Mouse (Mus musculus) macrophage (primary cell): ENCODE measurements around the gene Atp2a2. TPM values are rescaled to one million over a fixed set of nuclear protein-coding genes. Genes with fewer than 3 reads are reported as not detected.

Source experiments
- H3K27ac ChIP-seq: fragments of 350-480 bp; formaldehyde crosslinking; 2 replicates; pipeline ENCODE4 v1.9.0; 2021
- H3K36me3 ChIP-seq: fragments of 350-480 bp; formaldehyde crosslinking; 2 replicates; pipeline ENCODE4 v1.9.0; 2021; ENCODE audit errors: inconsistent target
- H3K4me3 ChIP-seq: fragments of 350-480 bp; formaldehyde crosslinking; 2 replicates; pipeline ENCODE4 v1.9.0; 2021; ENCODE audit errors: inconsistent target
- H3K79me2 ChIP-seq: fragments of 350-480 bp; formaldehyde crosslinking; 2 replicates; pipeline ENCODE4 v1.9.0; 2021; ENCODE audit errors: inconsistent target
- WGBS: methylation state at CpG from one replicate; pipeline ENCODE4 v1.1.7; 2026; ENCODE audit warnings: inconsistent platforms; ENCODE audit not compliant: missing documents; 5-methylcytosine and 5-hydroxymethylcytosine counted together
- polyA plus RNA-seq: library from polyadenylated mRNA; stranded (reverse); fragments of 250-400 nt; gene quantifications from 3 replicates; pipeline ENCODE4 v1.2.4, GENCODE M21; 2018; ENCODE audit warnings: inconsistent platforms

Atp2a2 gene
- polyA plus RNA-seq, 1 experiment from 2014 or later, result 72.1 TPM

DNA sequence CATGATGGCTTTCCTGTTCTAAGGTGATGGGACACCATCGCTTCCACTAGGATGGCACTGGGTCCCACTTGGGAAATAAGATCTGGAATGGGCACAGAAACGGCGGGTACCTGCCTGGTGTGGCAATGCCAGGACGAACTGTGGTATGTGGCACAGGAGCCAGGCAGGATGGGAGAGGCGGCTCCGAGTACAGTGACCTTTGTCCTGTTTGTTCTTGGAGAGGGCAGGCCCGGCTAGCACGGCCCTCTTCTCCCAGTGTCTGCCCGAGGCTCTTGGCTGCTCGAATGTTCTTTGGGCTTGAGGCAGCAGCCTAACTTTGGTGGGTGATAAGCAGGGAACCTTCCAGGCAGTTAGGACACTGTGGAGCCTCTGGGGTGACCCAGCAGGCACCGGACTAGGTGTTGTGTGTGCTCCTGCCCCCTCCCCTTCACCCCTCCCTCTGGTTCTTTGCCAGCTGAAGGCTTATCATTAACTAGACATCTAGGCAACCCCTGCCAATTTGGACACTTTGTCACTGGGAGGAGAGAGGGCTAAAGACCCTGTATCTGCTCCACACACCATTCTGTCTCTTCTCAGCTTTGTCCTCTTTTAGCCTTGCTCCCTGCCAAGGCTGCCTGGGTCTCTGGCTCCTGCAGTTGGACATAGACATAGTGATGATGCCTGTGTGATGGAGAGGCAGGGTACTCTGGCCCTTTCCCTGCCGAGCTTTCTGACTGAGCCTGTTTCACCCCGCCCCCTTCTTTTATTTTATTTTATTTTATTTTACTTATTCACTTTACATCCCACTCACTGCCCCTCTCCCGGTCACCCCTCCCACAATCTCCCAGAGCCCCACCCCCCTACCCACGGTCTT lies 25.1 kb upstream of the Atp2a2 start:
- Histone ChIP-seq H3K79me2 (no peaks in the 10 kb centered on the region), H3K36me3 (no peaks in the 10 kb centered on the region), H3K27ac (no peak overlapping the region), H3K4me3 (no peak overlapping the region)
- WGBS, result 93% methylated on average over 15 of the region's 15 CpGs

DNA sequence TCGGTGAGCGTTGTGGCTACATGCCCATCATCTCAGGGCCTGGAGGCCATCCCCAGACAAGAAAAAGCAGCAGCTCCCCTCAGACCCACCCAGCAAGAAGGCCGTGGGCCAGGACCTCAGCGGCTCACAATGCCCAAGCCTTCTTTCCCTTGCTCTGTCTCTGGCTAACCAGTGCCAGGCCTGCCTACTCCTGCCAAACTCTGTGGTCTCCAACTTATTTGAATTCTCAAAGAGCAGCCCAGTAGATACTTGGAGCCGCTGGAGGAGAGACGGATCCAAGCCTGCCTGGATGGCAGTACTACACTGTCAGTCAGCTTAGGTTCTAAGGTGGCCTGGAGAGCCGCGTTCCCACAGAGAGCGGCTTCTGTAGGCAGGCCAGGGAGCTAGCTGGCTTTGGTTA lies 24.4 kb upstream of the Atp2a2 start:
- no peak overlapping the region for H3K4me3 ChIP-seq
- H3K27ac ChIP-seq, result no peak overlapping the region
- no peaks in the 10 kb centered on the region for H3K79me2 ChIP-seq
- no peaks in the 10 kb centered on the region for H3K36me3 ChIP-seq
- 92% methylated on average over 9 of the region's 9 CpGs for WGBS

DNA sequence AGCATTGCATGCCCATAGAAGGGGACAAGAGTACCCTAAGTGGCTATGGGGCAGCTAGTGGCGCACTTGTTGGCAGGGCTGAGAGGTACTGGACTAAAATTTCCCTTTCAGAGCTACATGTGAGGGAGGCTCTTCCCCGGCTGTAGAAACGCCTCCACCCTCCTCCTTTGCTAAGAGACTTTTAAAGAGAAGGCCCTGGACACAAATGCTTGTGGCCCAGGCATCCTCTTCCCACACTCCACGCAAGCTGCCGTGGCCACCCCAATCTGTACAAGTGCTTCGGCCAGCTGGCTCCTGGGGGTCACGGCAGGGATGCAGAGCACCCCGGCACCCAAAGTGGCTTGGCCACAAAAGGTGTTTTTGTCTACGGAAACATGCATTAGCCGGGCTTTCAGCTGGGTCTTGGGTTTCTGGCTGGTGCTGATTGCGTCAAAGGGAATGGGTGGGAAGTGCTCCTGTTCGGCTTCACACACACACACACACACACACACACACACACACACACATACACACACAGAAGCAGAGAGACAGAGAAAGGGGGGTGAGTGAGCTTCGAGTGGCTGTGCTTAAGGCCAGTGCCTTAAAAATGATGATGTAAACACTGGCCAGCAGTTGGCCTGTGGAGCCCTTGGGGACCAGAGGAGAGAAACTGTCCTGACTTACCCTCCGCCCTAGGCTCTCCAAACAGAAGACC lies 23.4 kb upstream of the Atp2a2 start:
- no peak overlapping the region for H3K4me3 ChIP-seq
- no peaks in the 10 kb centered on the region for H3K36me3 ChIP-seq
- no peak overlapping the region for H3K27ac ChIP-seq
- WGBS, result 84% methylated on average over 14 of the region's 14 CpGs
- no peaks in the 10 kb centered on the region for H3K79me2 ChIP-seq

DNA sequence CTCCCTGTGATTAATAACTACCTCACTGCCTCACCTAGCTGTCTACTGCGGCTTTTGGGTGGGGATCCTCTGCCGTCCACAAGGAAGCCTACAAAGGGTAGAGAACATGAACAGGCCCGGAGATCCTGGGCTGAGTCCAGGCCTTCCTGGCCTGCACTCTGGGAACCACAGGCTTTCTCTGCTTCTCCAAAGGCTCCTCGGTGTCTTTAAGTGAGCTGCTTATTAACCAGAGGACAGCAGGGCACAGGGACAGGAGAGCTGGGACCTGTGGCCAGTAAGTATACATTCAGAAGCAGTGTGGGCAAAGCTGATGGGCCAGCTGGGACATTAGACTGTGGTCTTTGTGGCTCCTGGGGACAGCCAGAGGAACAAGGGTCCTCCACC lies 22.8 kb upstream of the Atp2a2 start:
- H3K4me3 ChIP-seq, result no peak overlapping the region
- no peaks in the 10 kb centered on the region for H3K36me3 ChIP-seq
- H3K79me2 ChIP-seq, result no peaks in the 10 kb centered on the region
- no peak overlapping the region for H3K27ac ChIP-seq
- WGBS, result 90% methylated on average over 4 of the region's 4 CpGs

DNA sequence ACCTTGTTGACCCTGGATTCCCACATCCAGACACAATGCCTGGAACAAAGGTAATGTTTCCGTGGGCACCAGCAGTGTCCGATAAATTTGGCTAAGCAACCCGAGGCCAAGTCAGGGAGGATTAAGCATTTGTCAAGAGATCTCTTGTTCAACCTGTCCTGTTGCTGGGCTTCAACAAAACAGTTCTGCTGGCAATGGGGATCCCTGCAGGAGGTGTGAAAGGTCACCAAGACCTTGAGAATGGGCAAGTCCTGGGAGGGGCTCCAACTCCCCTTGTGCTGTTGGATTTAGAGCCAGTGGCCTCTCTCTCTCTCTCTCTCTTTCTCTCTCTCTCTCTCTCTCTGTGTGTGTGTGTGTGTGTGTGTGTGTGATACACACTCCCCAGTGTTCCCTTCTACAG lies 22.2 kb upstream of the Atp2a2 start:
- WGBS, result 91% methylated on average over 3 of the region's 3 CpGs

DNA sequence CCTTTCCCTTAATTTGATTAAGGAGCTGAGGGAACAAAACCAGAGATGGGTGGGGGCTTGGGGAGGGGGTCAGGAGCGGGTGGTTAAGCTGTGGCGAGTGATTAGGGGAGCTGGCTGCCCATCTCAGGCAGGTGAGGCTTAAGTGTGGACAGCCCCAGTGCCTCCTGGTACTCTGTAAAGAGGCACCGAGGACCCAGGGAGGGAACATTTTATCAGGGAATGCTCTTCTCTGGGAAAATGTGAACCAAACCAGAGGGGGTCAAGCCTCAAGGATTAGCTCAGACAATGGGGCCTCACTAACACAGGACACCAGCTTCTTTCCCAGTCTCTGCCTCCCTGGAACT lies 19.1 kb upstream of the Atp2a2 start:
- 85% methylated on average over 3 of the region's 3 CpGs for WGBS
- Histone ChIP-seq H3K4me3 (no peak overlapping the region), H3K36me3 (no peaks in the 10 kb centered on the region), H3K79me2 (no peaks in the 10 kb centered on the region), H3K27ac (no peak overlapping the region)

More for the DNA sequence above, 22.2 kb upstream of the Atp2a2 start:
- H3K4me3 ChIP-seq, result no peak overlapping the region
- H3K36me3 ChIP-seq, result no peaks in the 10 kb centered on the region
- no peak overlapping the region for H3K27ac ChIP-seq
- no peaks in the 10 kb centered on the region for H3K79me2 ChIP-seq

DNA sequence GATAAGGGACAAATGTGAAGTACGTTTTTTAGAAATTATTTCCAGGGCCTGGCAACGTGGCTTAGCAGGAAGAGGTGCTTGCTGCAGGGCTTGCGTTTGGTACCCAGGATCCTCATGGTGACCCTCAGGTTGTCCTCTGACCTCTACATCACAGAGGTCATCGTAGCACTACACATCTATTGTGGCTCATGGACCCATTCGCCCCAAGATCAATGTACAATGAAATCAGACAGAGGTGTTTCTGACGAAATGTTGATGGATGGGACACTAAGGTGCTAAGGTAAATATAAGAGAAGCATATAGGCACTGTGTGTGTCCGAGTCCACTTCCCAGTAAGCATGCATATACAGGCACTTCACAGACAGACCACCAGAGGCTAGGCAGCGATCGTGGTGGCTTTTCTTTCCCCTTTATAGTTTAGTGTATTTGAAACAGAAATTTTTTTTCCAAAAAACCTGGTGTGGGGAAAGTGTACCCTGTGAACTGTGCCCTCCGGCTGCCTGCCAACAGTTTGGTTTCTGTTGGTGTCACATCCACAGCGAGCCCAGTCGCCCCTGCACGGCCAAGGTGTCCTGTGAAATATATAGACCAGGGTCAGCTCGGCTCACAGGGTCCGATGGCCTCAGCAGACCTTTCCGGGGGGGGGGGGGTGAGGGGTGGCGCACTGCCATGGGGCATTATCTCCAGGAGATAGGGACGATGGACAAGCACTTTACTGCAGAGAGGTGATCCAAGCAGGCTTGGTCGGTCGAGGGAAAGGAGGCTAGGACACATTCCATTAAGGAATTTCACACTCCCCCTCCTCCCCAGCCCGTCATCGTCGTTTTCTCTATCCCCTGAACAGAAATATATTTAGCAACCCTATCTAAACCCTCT lies 18.5 kb upstream of the Atp2a2 start:
- H3K27ac ChIP-seq, result no peak overlapping the region
- no peak overlapping the region for H3K4me3 ChIP-seq
- no peaks in the 10 kb centered on the region for H3K79me2 ChIP-seq
- 88% methylated on average over 18 of the region's 23 CpGs for WGBS
- no peaks in the 10 kb centered on the region for H3K36me3 ChIP-seq

DNA sequence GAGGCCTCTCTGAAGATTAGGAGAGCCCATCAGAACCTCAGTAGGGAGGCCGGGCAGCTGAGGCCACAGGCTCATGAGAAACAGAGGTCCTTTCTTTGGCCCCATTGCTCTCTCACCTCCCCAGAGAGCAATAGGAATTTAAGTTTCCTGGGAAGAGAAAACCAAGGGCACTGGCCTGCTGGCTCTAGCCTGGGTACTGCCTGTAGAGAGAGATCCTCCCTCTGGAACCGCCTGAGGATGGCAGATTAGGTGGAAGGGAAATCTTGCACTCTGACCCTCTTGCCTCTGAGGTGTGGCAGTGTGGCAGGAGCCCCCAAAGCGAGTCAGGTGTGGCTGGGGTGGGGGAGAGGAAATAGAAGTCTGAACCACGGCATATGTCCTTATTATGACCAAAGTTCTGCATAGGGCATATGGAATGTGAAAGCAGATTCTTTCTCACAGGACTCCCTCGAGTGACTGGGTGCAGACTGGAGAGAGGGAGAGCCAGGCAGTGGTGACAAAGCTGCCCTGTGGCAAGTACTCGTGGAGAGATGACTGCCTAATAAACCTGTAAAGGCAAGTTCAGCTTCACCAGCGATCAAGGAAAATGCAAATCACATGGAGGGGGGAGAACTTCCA lies 17.1 kb upstream of the Atp2a2 start:
- no peak overlapping the region for H3K4me3 ChIP-seq
- no peak overlapping the region for H3K27ac ChIP-seq
- no peaks in the 10 kb centered on the region for H3K36me3 ChIP-seq
- no peaks in the 10 kb centered on the region for H3K79me2 ChIP-seq
- 72% methylated on average over 7 of the region's 7 CpGs for WGBS

DNA sequence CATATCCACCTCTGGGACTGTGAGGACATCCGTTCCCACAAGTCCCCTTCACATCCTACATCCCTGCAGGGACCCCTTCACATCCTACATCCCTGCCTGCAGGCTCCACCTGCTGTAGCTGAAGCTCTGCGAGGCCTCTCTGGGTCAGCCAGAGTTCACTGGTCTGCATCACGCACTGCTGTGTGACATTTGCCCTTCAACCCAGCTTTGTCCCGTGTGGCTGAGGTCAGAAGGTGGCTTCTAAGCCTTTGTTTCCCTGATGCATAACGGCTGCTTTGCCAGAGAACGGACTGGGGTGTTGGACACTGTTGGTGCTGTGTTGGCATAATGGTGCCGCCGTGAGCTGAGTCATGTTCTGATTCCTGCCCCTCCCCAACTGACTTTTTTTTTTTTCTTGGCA lies 16.2 kb upstream of the Atp2a2 start:
- Histone ChIP-seq H3K79me2 (no peaks in the 10 kb centered on the region), H3K27ac (no peak overlapping the region), H3K4me3 (no peak overlapping the region), H3K36me3 (no peaks in the 10 kb centered on the region)
- WGBS, result 88% methylated on average over 8 of the region's 8 CpGs

DNA sequence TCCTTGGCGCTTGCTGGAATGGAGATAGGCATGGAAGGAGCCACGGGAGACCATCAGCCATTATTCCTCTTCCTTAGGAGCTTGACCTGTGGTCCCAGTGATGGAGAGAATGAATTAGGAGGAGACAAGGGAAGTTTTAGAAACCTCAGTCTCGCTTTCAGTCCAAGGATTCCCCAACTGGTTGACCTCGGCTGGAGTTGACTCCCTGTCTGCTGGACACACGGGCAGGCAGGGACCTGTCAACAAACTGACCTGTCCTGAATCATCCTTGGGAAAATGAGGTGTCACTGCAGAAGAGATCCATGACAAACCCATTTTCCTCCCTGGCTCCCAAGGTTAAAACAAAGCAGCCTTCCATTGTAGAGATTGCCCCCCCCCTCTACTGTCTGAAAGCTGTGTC lies 14.9 kb upstream of the Atp2a2 start:
- no peak overlapping the region for H3K27ac ChIP-seq
- H3K79me2 ChIP-seq, result no peaks in the 10 kb centered on the region
- H3K4me3 ChIP-seq, result no peak overlapping the region
- 94% methylated on average over 5 of the region's 5 CpGs for WGBS
- no peaks in the 10 kb centered on the region for H3K36me3 ChIP-seq

DNA sequence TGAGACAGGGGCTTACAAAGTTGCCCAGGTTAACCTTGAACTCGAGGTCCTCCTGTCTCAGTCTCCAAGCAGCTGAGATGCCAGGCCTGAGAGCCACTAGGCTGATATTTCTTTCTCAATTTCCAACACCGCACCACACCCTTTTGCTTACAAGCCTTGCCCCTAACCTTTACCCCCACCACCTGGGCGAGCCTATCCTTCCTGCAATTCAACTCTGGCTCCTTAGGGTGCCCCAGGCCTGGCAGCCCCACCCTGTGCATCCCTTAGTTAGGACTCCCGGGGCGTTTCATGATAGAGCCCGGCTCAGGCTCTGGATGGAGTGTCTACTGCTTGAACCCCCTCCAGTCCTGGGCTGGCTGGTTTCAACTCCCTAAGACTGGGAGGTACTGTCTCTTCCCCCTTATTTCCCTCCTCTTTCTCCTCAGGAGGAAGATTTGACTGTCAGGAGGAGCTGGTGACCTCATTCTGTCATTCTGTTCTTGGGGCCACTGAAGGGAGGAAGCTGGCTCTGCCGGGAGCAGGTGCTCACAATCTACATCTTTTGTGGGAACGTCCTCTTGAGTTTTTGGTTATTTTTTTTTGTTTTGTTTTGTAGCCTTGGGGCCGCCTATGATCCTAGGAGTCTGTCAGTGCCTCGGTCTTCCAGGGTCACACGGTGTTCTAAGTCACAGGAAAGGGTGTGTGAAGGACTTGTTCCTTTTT lies 14.2 kb upstream of the Atp2a2 start:
- H3K4me3 ChIP-seq, result no peak overlapping the region
- no peaks in the 10 kb centered on the region for H3K36me3 ChIP-seq
- H3K79me2 ChIP-seq, result no peaks in the 10 kb centered on the region
- 73% methylated on average over 11 of the region's 11 CpGs for WGBS
- H3K27ac ChIP-seq, result no peak overlapping the region

DNA sequence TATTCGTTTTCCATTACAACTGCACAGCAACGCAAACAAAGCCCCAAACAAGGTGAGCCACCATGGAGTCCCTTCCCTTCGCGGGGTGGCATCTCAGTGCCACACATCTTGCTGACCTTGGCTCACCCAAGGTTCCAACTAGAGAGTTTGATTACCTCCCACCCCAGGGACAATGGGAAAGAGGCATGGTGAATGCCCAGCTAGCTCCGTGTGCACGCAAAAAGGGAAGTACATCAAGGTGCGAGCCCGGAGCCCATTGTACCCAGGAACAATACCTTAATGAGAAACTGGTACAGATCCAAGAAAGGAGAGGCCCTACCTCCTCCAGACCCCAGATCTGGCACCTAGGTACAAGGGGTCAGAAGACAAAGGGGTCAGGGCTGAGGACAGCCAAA lies 12.1 kb upstream of the Atp2a2 start:
- WGBS, result 18% methylated on average over 8 of the region's 8 CpGs
- no peaks in the 10 kb centered on the region for H3K36me3 ChIP-seq
- H3K79me2 ChIP-seq, result no peaks in the 10 kb centered on the region
- H3K4me3 ChIP-seq, result no peak overlapping the region
- H3K27ac ChIP-seq, result no peak overlapping the region

DNA sequence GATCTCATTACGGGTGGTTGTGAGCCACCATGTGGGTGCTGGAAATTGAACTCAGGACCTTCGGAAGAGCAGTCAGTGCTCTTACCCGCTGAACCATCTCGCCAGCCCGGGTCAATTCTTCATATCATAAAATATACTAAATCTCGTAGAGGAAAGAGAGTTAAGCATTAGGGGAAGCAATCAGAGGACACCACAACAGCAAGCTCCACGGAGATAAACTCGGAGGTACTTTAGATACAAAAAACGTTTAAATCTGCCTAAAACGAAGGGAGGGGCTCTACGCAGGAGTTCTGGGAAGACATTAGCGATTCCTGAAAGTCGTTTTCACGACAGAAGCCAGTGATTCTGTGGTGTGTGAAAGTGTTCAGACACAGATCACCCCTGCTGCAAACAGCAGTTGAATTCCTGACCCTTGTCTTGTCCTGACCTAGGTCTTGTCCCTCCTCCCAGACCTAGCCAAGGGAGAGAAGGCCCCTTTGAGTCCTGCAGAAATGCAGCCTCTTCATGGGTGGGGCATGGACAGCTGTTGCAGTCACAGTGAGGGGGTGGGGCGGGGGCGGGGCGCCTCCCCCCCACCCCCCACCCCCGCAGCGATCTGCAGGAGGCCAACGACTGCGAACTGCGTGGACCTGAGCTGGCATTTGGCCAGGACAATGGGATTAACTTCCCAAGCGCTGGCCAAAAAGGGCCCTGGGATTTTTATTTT lies 11.5 kb upstream of the Atp2a2 start:
- H3K4me3 ChIP-seq, result no peak overlapping the region
- no peaks in the 10 kb centered on the region for H3K36me3 ChIP-seq
- no peak overlapping the region for H3K27ac ChIP-seq
- WGBS, result 78% methylated on average over 17 of the region's 23 CpGs
- H3K79me2 ChIP-seq, result no peaks in the 10 kb centered on the region
